Mouse (Mus musculus) adrenal gland, postnatal 14 days (tissue): ENCODE measurements around the gene Als2cr12. TPM values are rescaled to one million over a fixed set of nuclear protein-coding genes. Genes with fewer than 3 reads are reported as not detected.
A peak's percentile ranks its signal among the peaks of the same experiment; 100 is the strongest.
"Not testable (repeated sequence)": the region's sequence is repeated elsewhere in the genome, so short reads cannot be mapped to it uniquely, and the experiment has no call there.

ENCODE experiments used
- DNase-seq: peaks from one replicate; pipeline ENCODE4 v3.0.0; 2021; ENCODE audit warnings: mixed read lengths
- long read RNA-seq, 2 experiments: library from polyadenylated mRNA; stranded (forward); transcript quantifications; one replicate each; pipeline ENCODE4 v2.0.0; 2021
- total RNA-seq: library from RNA; stranded (reverse); gene quantifications from 2 replicates; pipeline ENCODE4 v1.2.3, GENCODE M21; 2021

The Als2cr12 gene
- total RNA-seq: 7.9 and 9.4 TPM in 2 replicates
- long read RNA-seq, experiment 1, partial matches to known transcripts: 1 of 4 reads
- long read RNA-seq, experiment 1, other reads (novel, unspliced or antisense): 3 of 4 reads
- long read RNA-seq, experiment 2, partial matches to known transcripts: 2 of 7 reads
- long read RNA-seq, experiment 2, other reads (novel, unspliced or antisense): 5 of 7 reads

- not testable (repeated sequence) for DNase-seq
Observed at GRCm38 (mm10) chr1:58695810-58696209, at the start of gene Als2cr12. Gene Als2cr12 (minus strand): TSS chr1:58695989.

- DNase-seq: peak; percentile 69
Observed at GRCm38 (mm10) chr1:58744645-58745044, 48.9 kb upstream of the Als2cr12 start.

- DNase-seq: no peak
Observed at GRCm38 (mm10) chr1:58743252-58743651, 47.5 kb upstream of the Als2cr12 start.

GRCm38 (mm10) chr1:58742571-58743021 lies 46.8 kb upstream of the Als2cr12 start:
- peak; percentile 37 for DNase-seq

GRCm38 (mm10) chr1:58739529-58739928 lies 43.7 kb upstream of the Als2cr12 start:
- no peak for DNase-seq

GRCm38 (mm10) chr1:58736968-58737367 lies 41.2 kb upstream of the Als2cr12 start:
- DNase-seq: no peak

- DNase-seq: no peak
Observed at GRCm38 (mm10) chr1:58735962-58736361, 40.2 kb upstream of the Als2cr12 start.

- no peak for DNase-seq
Observed at GRCm38 (mm10) chr1:58734043-58734920, 38.5 kb upstream of the Als2cr12 start.

GRCm38 (mm10) chr1:58733636-58734035 lies 37.8 kb upstream of the Als2cr12 start:
- DNase-seq: no peak

GRCm38 (mm10) chr1:58728590-58728868 lies 32.7 kb upstream of the Als2cr12 start:
- DNase-seq: no peak

- DNase-seq: no peak
Observed at GRCm38 (mm10) chr1:58727747-58728589, 32.2 kb upstream of the Als2cr12 start.

- no peak for DNase-seq
Observed at GRCm38 (mm10) chr1:58727019-58727746, 31.4 kb upstream of the Als2cr12 start.

- peak; percentile 77 for DNase-seq
Observed at GRCm38 (mm10) chr1:58725767-58726166, 30.0 kb upstream of the Als2cr12 start.

GRCm38 (mm10) chr1:58725095-58725494 lies 29.3 kb upstream of the Als2cr12 start:
- DNase-seq: no peak

GRCm38 (mm10) chr1:58724533-58724932 lies 28.7 kb upstream of the Als2cr12 start:
- DNase-seq: no peak

- no peak for DNase-seq
Observed at GRCm38 (mm10) chr1:58723809-58724405, 28.1 kb upstream of the Als2cr12 start.

GRCm38 (mm10) chr1:58723062-58723808 lies 27.4 kb upstream of the Als2cr12 start:
- no peak for DNase-seq

- peak; percentile 19 for DNase-seq
Observed at GRCm38 (mm10) chr1:58722115-58722938, 26.5 kb upstream of the Als2cr12 start.

GRCm38 (mm10) chr1:58720988-58721387 lies 25.2 kb upstream of the Als2cr12 start:
- no peak for DNase-seq

- peak; percentile 60 for DNase-seq
Observed at GRCm38 (mm10) chr1:58720090-58720489, 24.3 kb upstream of the Als2cr12 start.
